Mouse (Mus musculus): Measurements from ENCODE around the gene Gja5.

GRCm38 (mm10) chr3:96953489-96954233 is 49.2 kb downstream of the Gja5 start:
- no peak for TF ChIP-seq CTCF (IDR thresholded peaks at IDR 0.05; ENCODE audit: insufficient read depth, low read length)
- TF ChIP-seq POLR2A (IDR thresholded peaks at IDR 0.05; ENCODE audit: borderline replicate concordance, extremely low read depth, low read depth, low read length) = 0 out of 2 replicates have a peak, but pooled peaks have one; percentile 6

Data from lung, adult 2 months (tissue).